Mouse (Mus musculus): ENCODE results near the gene Atp5f1. TPM values are rescaled to one million over a fixed set of nuclear protein-coding genes. Genes with fewer than 3 reads are reported as not detected.
"Not testable (repeated sequence)": the region's sequence is repeated elsewhere in the genome, so short reads cannot be mapped to it uniquely, and the experiment has no call there.

The Atp5f1 gene
- polyA plus RNA-seq, 1 experiment from 2014 or later: 556 TPM

GRCm38 (mm10) chr3:105924616-105925015 is 35.3 kb downstream of the Atp5f1 start:
- Histone ChIP-seq H3K36me3 (ENCODE audit: control insufficient read depth, insufficient read depth, low read length) (no peaks in the 10 kb centered on the region), H3K27ac (ENCODE audit: low read depth, low read length) (no peak overlapping the region), H3K4me1 (replicated peaks; ENCODE audit: control insufficient read depth, insufficient read depth, low read length) (no peaks in the 10 kb centered on the region), H3K4me3 (ENCODE audit: low read depth, low read length) (no peak overlapping the region), H3K27me3 (ENCODE audit: control insufficient read depth, insufficient read depth, low read length) (no peaks in the 10 kb centered on the region), H3K9ac (ENCODE audit: low read depth, low read length) (no peak overlapping the region), H3K9me3 (ENCODE audit: control insufficient read depth, low read length) (no peaks in the 10 kb centered on the region), H3K4me2 (replicated peaks; ENCODE audit: low read depth, low read length) (no peak overlapping the region)
- no peak for DNase-seq (ENCODE audit: low spot score)
- no peak for ATAC-seq (ENCODE audit: low FRiP score)
- 90% methylated on average over 9 of the region's 9 CpGs for WGBS

GRCm38 (mm10) chr3:105921959-105922358 is 37.9 kb downstream of the Atp5f1 start:
- 85% methylated on average over 2 of the region's 2 CpGs for WGBS
- no peaks in the 10 kb centered on the region for H3K4me1 ChIP-seq (replicated peaks; ENCODE audit: control insufficient read depth, insufficient read depth, low read length)
- H3K4me2 ChIP-seq (replicated peaks; ENCODE audit: low read depth, low read length): no peak overlapping the region
- no peak overlapping the region for H3K4me3 ChIP-seq (ENCODE audit: low read depth, low read length)
- H3K9me3 ChIP-seq (ENCODE audit: control insufficient read depth, low read length): no peaks in the 10 kb centered on the region
- DNase-seq (ENCODE audit: low spot score) (no peak), ATAC-seq (ENCODE audit: low FRiP score) (no peak)
- H3K9ac ChIP-seq (ENCODE audit: low read depth, low read length): no peak overlapping the region
- no peaks in the 10 kb centered on the region for H3K27me3 ChIP-seq (ENCODE audit: control insufficient read depth, insufficient read depth, low read length)
- H3K36me3 ChIP-seq (ENCODE audit: control insufficient read depth, insufficient read depth, low read length): no peaks in the 10 kb centered on the region
- H3K27ac ChIP-seq (ENCODE audit: low read depth, low read length): no peak overlapping the region

GRCm38 (mm10) chr3:105920743-105921142 is 39.2 kb downstream of the Atp5f1 start:
- ATAC-seq (ENCODE audit: low FRiP score); H3K4me1 ChIP-seq (replicated peaks; ENCODE audit: control insufficient read depth, insufficient read depth, low read length); H3K4me3 ChIP-seq (ENCODE audit: low read depth, low read length); DNase-seq (ENCODE audit: low spot score); H3K27me3 ChIP-seq (ENCODE audit: control insufficient read depth, insufficient read depth, low read length); H3K9ac ChIP-seq (ENCODE audit: low read depth, low read length); H3K9me3 ChIP-seq (ENCODE audit: control insufficient read depth, low read length); H3K4me2 ChIP-seq (replicated peaks; ENCODE audit: low read depth, low read length); H3K36me3 ChIP-seq (ENCODE audit: control insufficient read depth, insufficient read depth, low read length); H3K27ac ChIP-seq (ENCODE audit: low read depth, low read length): not testable (repeated sequence)

- ATAC-seq (ENCODE audit: low FRiP score) (no peak), DNase-seq (ENCODE audit: low spot score) (no peak)
- H3K4me1 ChIP-seq (replicated peaks; ENCODE audit: control insufficient read depth, insufficient read depth, low read length): no peaks in the 10 kb centered on the region
- H3K9ac ChIP-seq (ENCODE audit: low read depth, low read length): no peak overlapping the region
- H3K27me3 ChIP-seq (ENCODE audit: control insufficient read depth, insufficient read depth, low read length): no peaks in the 10 kb centered on the region
- no peaks in the 10 kb centered on the region for H3K9me3 ChIP-seq (ENCODE audit: control insufficient read depth, low read length)
- H3K36me3 ChIP-seq (ENCODE audit: control insufficient read depth, insufficient read depth, low read length): no peaks in the 10 kb centered on the region
- WGBS: 77% methylated on average over 3 of the region's 3 CpGs
- H3K4me2 ChIP-seq (replicated peaks; ENCODE audit: low read depth, low read length): no peak overlapping the region
- no peak overlapping the region for H3K4me3 ChIP-seq (ENCODE audit: low read depth, low read length)
- no peak overlapping the region for H3K27ac ChIP-seq (ENCODE audit: low read depth, low read length)
Measured at GRCm38 (mm10) chr3:105918355-105918745, 41.5 kb downstream of the Atp5f1 start.

GRCm38 (mm10) chr3:105917656-105918354 is 42.1 kb downstream of the Atp5f1 start:
- H3K27ac ChIP-seq (ENCODE audit: low read depth, low read length): no peak overlapping the region
- no peaks in the 10 kb centered on the region for H3K27me3 ChIP-seq (ENCODE audit: control insufficient read depth, insufficient read depth, low read length)
- H3K9ac ChIP-seq (ENCODE audit: low read depth, low read length): no peak overlapping the region
- no peak for DNase-seq (ENCODE audit: low spot score)
- H3K4me1 ChIP-seq (replicated peaks; ENCODE audit: control insufficient read depth, insufficient read depth, low read length): no peaks in the 10 kb centered on the region
- no peak overlapping the region for H3K4me3 ChIP-seq (ENCODE audit: low read depth, low read length)
- WGBS: 63% methylated on average over 10 of the region's 10 CpGs
- no peak for ATAC-seq (ENCODE audit: low FRiP score)
- no peak overlapping the region for H3K4me2 ChIP-seq (replicated peaks; ENCODE audit: low read depth, low read length)
- no peaks in the 10 kb centered on the region for H3K9me3 ChIP-seq (ENCODE audit: control insufficient read depth, low read length)
- H3K36me3 ChIP-seq (ENCODE audit: control insufficient read depth, insufficient read depth, low read length): no peaks in the 10 kb centered on the region

GRCm38 (mm10) chr3:105916455-105916854 is 43.4 kb downstream of the Atp5f1 start:
- H3K27me3 ChIP-seq (ENCODE audit: control insufficient read depth, insufficient read depth, low read length); H3K4me2 ChIP-seq (replicated peaks; ENCODE audit: low read depth, low read length); H3K27ac ChIP-seq (ENCODE audit: low read depth, low read length); H3K4me1 ChIP-seq (replicated peaks; ENCODE audit: control insufficient read depth, insufficient read depth, low read length); H3K9me3 ChIP-seq (ENCODE audit: control insufficient read depth, low read length); H3K9ac ChIP-seq (ENCODE audit: low read depth, low read length); ATAC-seq (ENCODE audit: low FRiP score); H3K36me3 ChIP-seq (ENCODE audit: control insufficient read depth, insufficient read depth, low read length); DNase-seq (ENCODE audit: low spot score); H3K4me3 ChIP-seq (ENCODE audit: low read depth, low read length): not testable (repeated sequence)

GRCm38 (mm10) chr3:105915281-105915680 is 44.6 kb downstream of the Atp5f1 start:
- H3K4me1 ChIP-seq (replicated peaks; ENCODE audit: control insufficient read depth, insufficient read depth, low read length): no peaks in the 10 kb centered on the region
- no peaks in the 10 kb centered on the region for H3K9me3 ChIP-seq (ENCODE audit: control insufficient read depth, low read length)
- H3K4me3 ChIP-seq (ENCODE audit: low read depth, low read length): no peak overlapping the region
- DNase-seq (ENCODE audit: low spot score) (no peak), ATAC-seq (ENCODE audit: low FRiP score) (no peak)
- H3K27me3 ChIP-seq (ENCODE audit: control insufficient read depth, insufficient read depth, low read length): no peaks in the 10 kb centered on the region
- H3K36me3 ChIP-seq (ENCODE audit: control insufficient read depth, insufficient read depth, low read length): no peaks in the 10 kb centered on the region
- H3K27ac ChIP-seq (ENCODE audit: low read depth, low read length): no peak overlapping the region
- no peak overlapping the region for H3K9ac ChIP-seq (ENCODE audit: low read depth, low read length)
- no peak overlapping the region for H3K4me2 ChIP-seq (replicated peaks; ENCODE audit: low read depth, low read length)
- 33% methylated on average over 1 of the region's 1 CpGs for WGBS

- H3K4me3 ChIP-seq (ENCODE audit: low read depth, low read length): no peak overlapping the region
- H3K9ac ChIP-seq (ENCODE audit: low read depth, low read length): no peak overlapping the region
- H3K36me3 ChIP-seq (ENCODE audit: control insufficient read depth, insufficient read depth, low read length): no peaks in the 10 kb centered on the region
- H3K27me3 ChIP-seq (ENCODE audit: control insufficient read depth, insufficient read depth, low read length): no peaks in the 10 kb centered on the region
- WGBS: 68% methylated on average over 10 of the region's 10 CpGs
- no peaks in the 10 kb centered on the region for H3K4me1 ChIP-seq (replicated peaks; ENCODE audit: control insufficient read depth, insufficient read depth, low read length)
- H3K9me3 ChIP-seq (ENCODE audit: control insufficient read depth, low read length): no peaks in the 10 kb centered on the region
- no peak overlapping the region for H3K27ac ChIP-seq (ENCODE audit: low read depth, low read length)
- DNase-seq (ENCODE audit: low spot score): no peak
- no peak for ATAC-seq (ENCODE audit: low FRiP score)
- no peak overlapping the region for H3K4me2 ChIP-seq (replicated peaks; ENCODE audit: low read depth, low read length)
Measured at GRCm38 (mm10) chr3:105913839-105914681, 45.8 kb downstream of the Atp5f1 start.
